Mouse (Mus musculus) lung, embryonic 14.5 days (tissue): Measurements from ENCODE around the gene Ccdc97. TPM values are rescaled to one million over a fixed set of nuclear protein-coding genes. Genes with fewer than 3 reads are reported as not detected.

Source experiments
- ATAC-seq: fragments of 200-750 bp; cut with Nextera tagmentation; 2 replicates; pipeline ENCODE4 v1.8.0; 2017; ENCODE audit warnings: mild to moderate bottlenecking, moderate TSS enrichment, moderate library complexity; ENCODE audit not compliant: insufficient read depth
- DNase-seq: peaks from one replicate; pipeline ENCODE4 v3.0.0-alpha.2; 2015
- H3K27ac ChIP-seq: fragments of 300-500 bp; sonication (generic); 2 replicates; pipeline ENCODE4 v1.5.1; 2014; ENCODE audit warnings: low read depth, mild to moderate bottlenecking, moderate library complexity
- H3K27me3 ChIP-seq: fragments of 300-500 bp; sonication (generic); 2 replicates; pipeline ENCODE4 v1.6.1; 2014; ENCODE audit warnings: low read length, control low read depth; ENCODE audit not compliant: insufficient read depth
- H3K36me3 ChIP-seq: fragments of 300-500 bp; sonication (generic); 2 replicates; pipeline ENCODE4 v1.6.1; 2014; ENCODE audit warnings: control low read depth; ENCODE audit not compliant: insufficient read depth
- H3K4me1 ChIP-seq: fragments of 300-500 bp; sonication (generic); 2 replicates; pipeline ENCODE4 v1.6.1; 2014; ENCODE audit warnings: antibody characterized with exemption, control low read depth; ENCODE audit not compliant: insufficient read depth
- H3K4me2 ChIP-seq: fragments of 300-500 bp; sonication (generic); 2 replicates; pipeline ENCODE4 v1.6.1; 2014; ENCODE audit warnings: mild to moderate bottlenecking
- H3K4me3 ChIP-seq: fragments of 300-500 bp; sonication (generic); 2 replicates; pipeline ENCODE4 v1.5.1; 2014; ENCODE audit warnings: low read depth, low read length
- H3K9ac ChIP-seq: fragments of 300-500 bp; sonication (generic); 2 replicates; pipeline ENCODE4 v1.6.1; 2014
- H3K9me3 ChIP-seq: fragments of 300-500 bp; sonication (generic); 2 replicates; pipeline ENCODE4 v1.6.1; 2016; ENCODE audit warnings: low read depth, low read length, control low read depth
- CTCF ChIP-seq: IDR thresholded peaks from 2 replicates; pipeline ENCODE4 v1.5.1; 2016; ENCODE audit warnings: antibody characterized with exemption, low read depth
- WGBS: fragments of 180-500 bp; shearing (Covaris S2); extraction: QIAGEN DNeasy Blood & Tissue Kit; methylation state at CpG from one replicate; pipeline ENCODE4 v1.1.7; 2014; 5-methylcytosine and 5-hydroxymethylcytosine counted together
- polyA plus RNA-seq: library from polyadenylated mRNA; unstranded; fragments of >200 nt; fragmentation: Nextera tagmentation; extraction: Ambion mirVana; gene quantifications from 2 replicates; pipeline ENCODE4 v1.2.1, GENCODE M21; 2014

Ccdc97 gene
- polyA plus RNA-seq, 1 experiment from 2014 or later, result 29.4 TPM

DNA sequence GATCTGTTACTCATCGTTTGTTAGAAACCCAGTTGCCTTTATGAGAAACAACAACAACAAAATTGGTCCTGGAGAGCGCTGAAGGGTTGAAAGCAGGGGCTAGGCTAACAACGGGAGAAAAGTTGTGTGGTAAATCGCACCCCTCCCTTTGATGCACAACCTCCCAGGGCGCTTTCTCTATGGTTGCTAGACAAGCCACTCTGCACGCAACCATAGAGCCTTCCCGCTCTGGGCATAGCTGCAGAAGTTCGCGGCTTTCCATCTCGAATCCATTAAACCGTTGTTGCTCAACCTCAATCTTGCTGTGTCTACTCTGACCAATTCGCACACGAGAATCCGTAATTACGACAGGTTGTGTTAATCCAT, 36.6 kb upstream of the Ccdc97 start:
- TF ChIP-seq CTCF, result no peak
- no peaks in the 10 kb centered on the region; the same call in 1 of the 2 replicates for H3K4me1 ChIP-seq
- peak overlapping the region; percentile 42 for H3K9ac ChIP-seq
- H3K9me3 ChIP-seq, result no peaks in the 10 kb centered on the region
- ATAC-seq (peak; percentile 50), DNase-seq (peak; percentile 79)
- peaks cover 22% of the 10 kb centered on the region for H3K36me3 ChIP-seq
- H3K27me3 ChIP-seq, result no peaks in the 10 kb centered on the region
- H3K27ac ChIP-seq, result peak overlapping the region; percentile 86
- peak overlapping the region; percentile 98 for H3K4me2 ChIP-seq
- 0% methylated on average over 15 of the region's 15 CpGs for WGBS
- H3K4me3 ChIP-seq, result peak overlapping the region; percentile 96

DNA sequence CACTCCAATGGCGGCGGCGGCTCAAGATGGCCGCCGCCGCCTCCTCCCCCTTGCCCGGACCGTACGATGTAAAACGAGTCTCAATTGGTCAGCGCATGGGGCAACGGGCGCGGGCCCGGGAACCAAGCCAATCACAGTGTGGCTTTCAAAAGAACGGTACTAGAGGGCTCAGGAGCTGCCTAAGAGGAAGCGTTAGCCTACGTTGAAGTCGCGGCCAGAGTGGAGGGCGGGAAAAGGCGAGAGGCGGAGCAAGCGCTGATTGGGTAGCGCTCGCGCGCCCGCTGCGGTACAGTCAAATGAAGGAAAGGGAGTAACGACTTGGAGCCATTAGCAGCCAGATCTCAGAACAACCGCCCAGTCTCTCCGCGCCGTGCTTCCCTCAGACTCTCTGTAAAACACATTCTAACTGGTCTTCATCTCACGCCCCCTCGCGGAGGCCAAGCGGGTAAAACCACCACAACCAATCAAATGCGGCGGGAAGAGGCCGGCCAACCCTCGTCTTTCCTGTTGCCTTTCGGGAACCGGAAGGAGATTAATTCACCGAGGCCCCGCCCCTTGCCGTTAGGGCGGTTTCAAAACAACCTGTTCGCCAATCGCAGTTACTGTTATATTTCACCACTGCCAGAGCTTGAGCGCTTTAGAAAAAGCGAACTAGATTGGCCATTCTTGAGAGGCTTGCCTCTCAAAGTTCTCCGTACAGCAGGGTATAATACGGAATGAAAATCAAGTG, 36.0 kb upstream of the Ccdc97 start, which contains the start of gene Hnrnpul1:
Gene Hnrnpul1, minus strand, starts transcription at position 20 of the 730 bp plus-strand sequence.
- peak; percentile 93 for ATAC-seq
- Histone ChIP-seq H3K4me1 (no peaks in the 10 kb centered on the region; the same call in 1 of the 2 replicates), H3K27me3 (no peaks in the 10 kb centered on the region), H3K36me3 (peaks cover 23% of the 10 kb centered on the region), H3K9ac (peak within 1 kb of the TSS; percentile 96), H3K9me3 (no peaks in the 10 kb centered on the region), H3K27ac (peak within 1 kb of the TSS; percentile 98), H3K4me2 (peak within 1 kb of the TSS; percentile 98), H3K4me3 (peak within 1 kb of the TSS; percentile 96)
- under 1% methylated on average over 55 of the region's 55 CpGs for WGBS
- TF ChIP-seq CTCF, result peak; percentile 61
- DNase-seq, result peak; percentile 100

DNA sequence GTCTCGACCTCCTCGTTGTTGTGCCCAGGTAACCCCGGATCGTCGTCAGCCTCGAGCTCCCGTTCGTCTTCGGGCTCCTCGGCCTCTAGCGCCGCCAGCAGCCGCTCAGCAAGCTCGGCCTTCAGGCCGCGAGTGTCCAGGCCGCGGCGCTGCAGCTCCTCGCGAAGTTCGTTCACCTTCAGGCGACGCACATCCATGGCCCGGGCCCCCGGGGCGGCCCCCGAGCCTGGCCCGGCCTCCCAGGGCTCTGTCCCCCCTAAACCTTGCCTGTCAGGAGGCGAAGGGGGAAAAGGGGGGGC, 35.5 kb upstream of the Ccdc97 start:
- DNase-seq (no peak), ATAC-seq (no peak)
- Histone ChIP-seq H3K9ac (peak overlapping the region; percentile 96), H3K4me1 (no peaks in the 10 kb centered on the region; the same call in 1 of the 2 replicates), H3K4me2 (peak overlapping the region; percentile 98), H3K36me3 (peaks cover 27% of the 10 kb centered on the region), H3K27me3 (no peaks in the 10 kb centered on the region), H3K4me3 (peak overlapping the region; percentile 96), H3K27ac (peak overlapping the region; percentile 98), H3K9me3 (no peaks in the 10 kb centered on the region)
- 0 out of 2 replicates have a peak, but pooled peaks have one; percentile 24 for TF ChIP-seq CTCF
- under 1% methylated on average over 30 of the region's 30 CpGs for WGBS

DNA sequence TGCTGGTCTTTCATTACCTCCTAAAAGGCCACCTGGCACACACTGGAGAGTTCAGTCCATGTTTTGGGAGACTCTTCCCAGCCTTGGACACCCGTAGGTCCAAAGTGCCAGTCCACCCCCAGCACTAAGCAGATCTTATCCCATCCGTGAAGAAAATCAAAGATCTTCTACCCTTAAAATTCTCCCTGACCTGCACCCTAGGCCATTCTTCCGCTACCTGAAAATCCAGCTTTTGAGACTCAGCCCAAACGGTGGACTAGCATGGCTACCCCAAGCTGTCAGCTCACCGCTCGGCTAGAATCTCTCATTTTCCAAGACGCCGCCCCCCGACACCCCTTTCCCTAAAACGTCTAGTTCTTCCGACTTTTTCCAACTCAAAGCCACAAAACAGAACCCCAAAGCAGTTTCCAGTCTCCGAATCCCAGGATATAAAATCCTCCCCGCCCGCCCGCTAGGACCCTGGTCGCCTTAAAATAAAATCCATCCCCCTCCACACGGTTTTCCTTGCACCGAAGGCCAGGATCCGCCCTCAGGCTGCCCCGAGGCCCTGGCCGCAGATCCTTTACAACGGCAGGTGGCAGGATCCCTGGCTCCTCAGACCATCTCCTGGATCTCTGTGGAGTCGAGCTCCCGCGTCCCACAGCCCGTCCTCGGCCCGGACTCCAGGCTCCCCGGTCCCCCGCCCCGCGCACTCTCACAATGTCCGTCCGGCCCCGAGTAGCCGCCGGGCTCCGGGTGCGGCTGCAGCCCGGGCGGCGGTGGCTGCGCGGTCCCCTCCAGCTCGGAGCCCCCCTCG, 35.0 kb upstream of the Ccdc97 start:
- Histone ChIP-seq H3K4me1 (no peaks in the 10 kb centered on the region; the same call in 1 of the 2 replicates), H3K4me3 (peak overlapping the region; percentile 96), H3K27ac (peak overlapping the region; percentile 98), H3K4me2 (peak overlapping the region; percentile 98), H3K36me3 (peaks cover 32% of the 10 kb centered on the region), H3K9me3 (no peaks in the 10 kb centered on the region), H3K9ac (peak overlapping the region; percentile 96), H3K27me3 (no peaks in the 10 kb centered on the region)
- no peak for TF ChIP-seq CTCF
- ATAC-seq (peak; percentile 1; the same call in 1 of the 2 replicates), DNase-seq (peak; percentile 20)
- WGBS, result under 1% methylated on average over 46 of the region's 46 CpGs

DNA sequence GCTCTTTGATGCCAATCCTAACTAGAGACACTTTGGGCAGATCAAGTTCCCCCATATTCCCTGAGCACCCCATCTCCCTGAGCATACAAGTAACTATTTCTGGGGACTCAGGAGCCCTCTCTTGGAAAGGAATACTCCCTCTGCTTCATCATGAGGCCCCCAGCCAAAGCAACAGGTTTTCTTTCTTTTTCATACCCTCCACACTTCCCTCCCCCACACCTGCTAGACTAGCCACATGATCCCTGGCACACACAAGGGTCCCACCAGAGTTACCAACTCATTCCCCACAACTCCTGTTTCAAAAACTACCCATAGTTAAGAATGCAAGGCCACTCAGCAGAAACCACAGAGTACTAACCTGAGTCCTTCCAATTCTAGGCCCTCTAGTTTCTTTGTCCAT, 34.2 kb upstream of the Ccdc97 start:
- H3K9me3 ChIP-seq, result no peaks in the 10 kb centered on the region
- H3K4me1 ChIP-seq, result no peaks in the 10 kb centered on the region; the same call in 1 of the 2 replicates
- H3K27me3 ChIP-seq, result no peaks in the 10 kb centered on the region
- H3K36me3 ChIP-seq, result peaks cover 40% of the 10 kb centered on the region
- peak overlapping the region; percentile 98; the same call in 1 of the 2 replicates for H3K27ac ChIP-seq
- peak overlapping the region; percentile 98 for H3K4me2 ChIP-seq
- ATAC-seq (no peak), DNase-seq (no peak)
- TF ChIP-seq CTCF, result no peak
- H3K9ac ChIP-seq, result peak overlapping the region; percentile 96
- H3K4me3 ChIP-seq, result peak overlapping the region; percentile 96

DNA sequence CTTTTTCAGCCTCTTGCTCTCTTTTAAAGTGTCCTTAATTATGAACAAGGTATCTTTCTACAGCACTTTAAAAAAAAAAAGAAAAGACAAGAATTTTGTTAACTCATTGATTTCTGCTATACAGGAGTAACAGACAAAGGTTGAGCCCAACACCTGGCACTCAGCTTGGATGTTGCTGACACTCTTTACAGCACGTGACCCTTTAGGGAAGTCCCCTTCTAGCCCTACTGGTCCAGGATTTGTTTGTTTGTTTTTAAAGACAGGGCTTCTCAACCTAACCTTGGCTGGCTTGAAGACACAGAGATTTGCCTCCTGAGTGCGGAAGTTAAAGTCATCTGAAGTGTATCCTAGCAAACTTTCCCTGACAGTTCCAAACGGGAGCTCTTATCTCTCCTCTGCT, 28.0 kb upstream of the Ccdc97 start:
- TF ChIP-seq CTCF, result no peak
- Histone ChIP-seq H3K27ac (no peak overlapping the region), H3K4me3 (no peak overlapping the region), H3K4me2 (no peak overlapping the region), H3K4me1 (no peaks in the 10 kb centered on the region), H3K36me3 (peaks cover 98% of the 10 kb centered on the region), H3K9ac (no peak overlapping the region), H3K27me3 (no peaks in the 10 kb centered on the region), H3K9me3 (no peaks in the 10 kb centered on the region)
- 48% methylated on average over 3 of the region's 3 CpGs for WGBS
- DNase-seq, result no peak
- no peak for ATAC-seq

DNA sequence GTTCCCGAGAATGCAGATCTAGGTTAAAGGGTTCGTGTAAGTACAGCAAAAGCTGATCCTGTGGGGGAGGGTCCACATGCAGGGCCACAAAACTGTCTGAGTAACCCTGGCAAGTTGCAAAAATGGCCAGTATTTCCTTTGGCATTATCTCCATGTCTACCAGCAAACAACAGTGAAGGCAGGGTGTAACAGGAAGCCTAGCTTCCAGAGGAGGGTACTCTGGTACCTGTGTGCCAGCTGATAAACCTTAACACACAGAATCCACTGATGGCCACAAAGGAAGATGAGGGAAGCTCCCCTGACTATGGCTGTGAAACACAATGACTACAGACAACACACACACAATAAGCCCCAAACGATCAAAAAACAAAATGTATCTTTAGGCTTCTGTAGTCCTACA, 19.4 kb upstream of the Ccdc97 start:
- Histone ChIP-seq H3K9ac (no peak overlapping the region), H3K4me2 (no peak overlapping the region), H3K27me3 (no peaks in the 10 kb centered on the region), H3K27ac (no peak overlapping the region), H3K4me3 (no peak overlapping the region), H3K9me3 (no peaks in the 10 kb centered on the region), H3K36me3 (peaks cover 96% of the 10 kb centered on the region), H3K4me1 (no peaks in the 10 kb centered on the region)
- no peak for DNase-seq
- WGBS, result 85% methylated on average over 3 of the region's 3 CpGs
- TF ChIP-seq CTCF, result no peak
- no peak for ATAC-seq
